Mouse (Mus musculus) testis, adult 2 months (tissue): ENCODE data around the gene Htr1a.

Experiments used
- CTCF ChIP-seq: fragments of 200-500 bp; IDR thresholded peaks from 2 replicates; pipeline ENCODE4 v1.5.1; 2012; ENCODE audit warnings: low read depth, mild to moderate bottlenecking, inconsistent platforms, low read length, moderate library complexity; ENCODE audit not compliant: control insufficient read depth, insufficient read depth, insufficient replicate concordance
- POLR2A ChIP-seq: fragments of 200-500 bp; IDR thresholded peaks from 2 replicates; pipeline ENCODE4 v1.6.1; 2012; ENCODE audit warnings: low read depth, mild to moderate bottlenecking, inconsistent platforms, low read length, moderate library complexity; ENCODE audit not compliant: control insufficient read depth

GRCm38 (mm10) chr13:105444895-105445281, 1.4 kb downstream of the Htr1a start:
- TF ChIP-seq POLR2A = no peak
- no peak for TF ChIP-seq CTCF
